Mouse (Mus musculus): ENCODE data around the gene Apcs. TPM values are rescaled to one million over a fixed set of nuclear protein-coding genes. Genes with fewer than 3 reads are reported as not detected.

The Apcs gene
- total and polyA plus RNA-seq, 2 experiments = 54.4 to 336 TPM

GRCm38 (mm10) chr1:172876675-172877074 is 18.2 kb downstream of the Apcs start:
- no peak overlapping the region for H3K9ac ChIP-seq (ENCODE audit: low read depth, low read length)
- no peaks in the 10 kb centered on the region for H3K79me2 ChIP-seq (ENCODE audit: control insufficient read depth, insufficient read depth, low read length)
- no peak overlapping the region for H3K4me3 ChIP-seq (ENCODE audit: insufficient read depth, low read depth, low read length)
- TF ChIP-seq POLR2A (IDR thresholded peaks at IDR 0.05; ENCODE audit: extremely low read depth, insufficient read depth, low read length) (no peak), CTCF (IDR thresholded peaks at IDR 0.05; ENCODE audit: low read depth, low read length) (no peak)
- no peaks in the 10 kb centered on the region for H3K27me3 ChIP-seq (ENCODE audit: control insufficient read depth, insufficient read depth, low read length)
- no peaks in the 10 kb centered on the region for H3K4me1 ChIP-seq (ENCODE audit: control insufficient read depth, insufficient read depth, low read length)
- H3K36me3 ChIP-seq (ENCODE audit: control insufficient read depth, insufficient read depth, low read length) = no peaks in the 10 kb centered on the region
- no peak for DNase-seq (ENCODE audit: extremely low read depth, low read depth, low spot score)
- 97% methylated on average over 1 of the region's 1 CpGs for WGBS
- H3K27ac ChIP-seq (replicated peaks; ENCODE audit: insufficient read depth, low read depth, low read length) = no peak overlapping the region

GRCm38 (mm10) chr1:172875265-172875664 is 19.6 kb downstream of the Apcs start:
- TF ChIP-seq POLR2A (IDR thresholded peaks at IDR 0.05; ENCODE audit: extremely low read depth, insufficient read depth, low read length) (no peak), CTCF (IDR thresholded peaks at IDR 0.05; ENCODE audit: low read depth, low read length) (no peak)
- H3K36me3 ChIP-seq (ENCODE audit: control insufficient read depth, insufficient read depth, low read length) = no peaks in the 10 kb centered on the region
- no peak overlapping the region for H3K4me3 ChIP-seq (ENCODE audit: insufficient read depth, low read depth, low read length)
- no peaks in the 10 kb centered on the region for H3K27me3 ChIP-seq (ENCODE audit: control insufficient read depth, insufficient read depth, low read length)
- no peak overlapping the region for H3K9ac ChIP-seq (ENCODE audit: low read depth, low read length)
- DNase-seq (ENCODE audit: extremely low read depth, low read depth, low spot score) = no peak
- WGBS = 82% methylated on average over 4 of the region's 4 CpGs
- H3K27ac ChIP-seq (replicated peaks; ENCODE audit: insufficient read depth, low read depth, low read length) = no peak overlapping the region
- H3K79me2 ChIP-seq (ENCODE audit: control insufficient read depth, insufficient read depth, low read length) = no peaks in the 10 kb centered on the region
- no peaks in the 10 kb centered on the region for H3K4me1 ChIP-seq (ENCODE audit: control insufficient read depth, insufficient read depth, low read length)

- no peak overlapping the region for H3K9ac ChIP-seq (ENCODE audit: low read depth, low read length)
- H3K27ac ChIP-seq (replicated peaks; ENCODE audit: insufficient read depth, low read depth, low read length) = no peak overlapping the region
- H3K27me3 ChIP-seq (ENCODE audit: control insufficient read depth, insufficient read depth, low read length) = no peaks in the 10 kb centered on the region
- H3K36me3 ChIP-seq (ENCODE audit: control insufficient read depth, insufficient read depth, low read length) = no peaks in the 10 kb centered on the region
- TF ChIP-seq POLR2A (IDR thresholded peaks at IDR 0.05; ENCODE audit: extremely low read depth, insufficient read depth, low read length) (no peak), CTCF (IDR thresholded peaks at IDR 0.05; ENCODE audit: low read depth, low read length) (no peak)
- H3K79me2 ChIP-seq (ENCODE audit: control insufficient read depth, insufficient read depth, low read length) = no peaks in the 10 kb centered on the region
- 97% methylated on average over 2 of the region's 2 CpGs for WGBS
- H3K4me1 ChIP-seq (ENCODE audit: control insufficient read depth, insufficient read depth, low read length) = no peaks in the 10 kb centered on the region
- H3K4me3 ChIP-seq (ENCODE audit: insufficient read depth, low read depth, low read length) = no peak overlapping the region
- no peak for DNase-seq (ENCODE audit: extremely low read depth, low read depth, low spot score)
These were observed 46.7 kb downstream of the Apcs start for GRCm38 (mm10) chr1:172848171-172848570.

- Histone ChIP-seq H3K27me3 (ENCODE audit: control insufficient read depth, insufficient read depth, low read length) (no peaks in the 10 kb centered on the region), H3K4me1 (ENCODE audit: control insufficient read depth, insufficient read depth, low read length) (no peaks in the 10 kb centered on the region), H3K79me2 (ENCODE audit: control insufficient read depth, insufficient read depth, low read length) (no peaks in the 10 kb centered on the region), H3K27ac (replicated peaks; ENCODE audit: insufficient read depth, low read depth, low read length) (no peak overlapping the region), H3K9ac (ENCODE audit: low read depth, low read length) (no peak overlapping the region), H3K4me3 (ENCODE audit: insufficient read depth, low read depth, low read length) (no peak overlapping the region), H3K36me3 (ENCODE audit: control insufficient read depth, insufficient read depth, low read length) (no peaks in the 10 kb centered on the region)
- TF ChIP-seq POLR2A (IDR thresholded peaks at IDR 0.05; ENCODE audit: extremely low read depth, insufficient read depth, low read length) (no peak), CTCF (IDR thresholded peaks at IDR 0.05; ENCODE audit: low read depth, low read length) (no peak)
- 87% methylated on average over 2 of the region's 2 CpGs for WGBS
- DNase-seq (ENCODE audit: extremely low read depth, low read depth, low spot score) = no peak
These were observed 47.6 kb downstream of the Apcs start for GRCm38 (mm10) chr1:172847044-172847761.

Other genes starting within 250 kb of the Apcs start
- 470 and 497 TPM in 2 replicates for gene Crp, start 197.0 kb downstream of the Apcs start, total RNA-seq (2014; rRNA removed)
- 279 and 317 TPM in 2 replicates for gene Crp, start 197.0 kb downstream of the Apcs start, polyA plus RNA-seq (2012; rRNA removed)
- gene Olfr16, start 55.4 kb upstream of the Apcs start, total RNA-seq (2014; rRNA removed) = 0.07 and 0.09 TPM in 2 replicates
- gene Olfr16, start 55.4 kb upstream of the Apcs start, polyA plus RNA-seq (2012; rRNA removed) = 0.22 TPM in 1 of 2 replicates, not detected in the other
- not detected in 2 replicates for gene Olfr1408, start 242.3 kb upstream of the Apcs start, total RNA-seq (2014; rRNA removed)
- gene Olfr1408, start 242.3 kb upstream of the Apcs start, polyA plus RNA-seq (2012; rRNA removed) = not detected in 2 replicates